Mouse (Mus musculus) hindbrain, postnatal 0 days (tissue): ENCODE measurements around the gene Rarb. TPM values are rescaled to one million over a fixed set of nuclear protein-coding genes. Genes with fewer than 3 reads are reported as not detected.

Experiments
- ATAC-seq: fragments of 200-750 bp; cut with Nextera tagmentation; 2 replicates; pipeline ENCODE4 v1.8.0; 2017; ENCODE audit warnings: mild to moderate bottlenecking, moderate TSS enrichment, moderate library complexity
- DNase-seq: peaks from one replicate; pipeline ENCODE4 v3.0.0-alpha.2; 2015; ENCODE audit warnings: low spot score
- H3K27ac ChIP-seq: fragments of 300-500 bp; sonication (generic); 2 replicates; pipeline ENCODE4 v1.5.1; 2014; ENCODE audit warnings: mild to moderate bottlenecking
- H3K27me3 ChIP-seq: fragments of 300-500 bp; sonication (generic); 2 replicates; pipeline ENCODE4 v1.6.1; 2014; ENCODE audit warnings: low read length, mixed read lengths; ENCODE audit not compliant: insufficient read depth
- H3K36me3 ChIP-seq: fragments of 300-500 bp; sonication (generic); 2 replicates; pipeline ENCODE4 v1.6.1; 2014; ENCODE audit warnings: low read length, mixed read lengths; ENCODE audit not compliant: insufficient read depth
- H3K4me1 ChIP-seq: fragments of 300-500 bp; sonication (generic); 2 replicates; pipeline ENCODE4 v1.6.1; 2014; ENCODE audit warnings: antibody characterized with exemption, low read length, mixed read lengths; ENCODE audit not compliant: insufficient read depth
- H3K4me2 ChIP-seq: fragments of 300-500 bp; sonication (generic); 2 replicates; pipeline ENCODE4 v1.6.1; 2014; ENCODE audit warnings: low read depth, mild to moderate bottlenecking, low read length, moderate library complexity, mixed read lengths
- H3K4me3 ChIP-seq: fragments of 300-500 bp; sonication (generic); 2 replicates; pipeline ENCODE4 v1.5.1; 2014; ENCODE audit warnings: low read length
- H3K9ac ChIP-seq: fragments of 300-500 bp; sonication (generic); replicated peaks from 2 replicates; pipeline ENCODE4 v1.6.1; 2014; ENCODE audit warnings: mild to moderate bottlenecking, low read length, moderate library complexity, mixed read lengths
- H3K9me3 ChIP-seq: fragments of 300-500 bp; sonication (generic); 2 replicates; pipeline ENCODE4 v1.6.1; 2016; ENCODE audit warnings: low read length, mixed read lengths
- CTCF ChIP-seq: IDR thresholded peaks from 2 replicates; pipeline ENCODE4 v1.5.1; 2016; ENCODE audit warnings: antibody characterized with exemption, control low read depth, low read depth
- WGBS: fragments of 180-500 bp; shearing (Covaris S2); extraction: QIAGEN DNeasy Blood & Tissue Kit; methylation state at CpG from one replicate; pipeline ENCODE4 v1.1.7; 2014; 5-methylcytosine and 5-hydroxymethylcytosine counted together
- polyA plus RNA-seq: library from polyadenylated mRNA; unstranded; fragments of >200 nt; fragmentation: Nextera tagmentation; extraction: Ambion mirVana; gene quantifications from 2 replicates; pipeline ENCODE4 v1.2.1, GENCODE M21; 2015
- total RNA-seq: library from RNA; depleted of rRNA; stranded (reverse); fragments of >200 nt; gene quantifications from 2 replicates; pipeline ENCODE4 v1.2.3, GENCODE M21; 2014

Gene Rarb
- total and polyA plus RNA-seq, 2 experiments from 2014 or later = 9.6 to 13.7 TPM

- H3K4me2 ChIP-seq = no peak overlapping the region
Measured at GRCm38 (mm10) chr14:16414163-16414562, 404.8 kb downstream of the Rarb start.

GRCm38 (mm10) chr14:16405187-16405586, 413.8 kb downstream of the Rarb start:
- no peak overlapping the region for H3K27ac ChIP-seq
- DNase-seq (no peak), ATAC-seq (no peak)
- no peak overlapping the region for H3K4me3 ChIP-seq
- H3K9ac ChIP-seq = no peak overlapping the region
- no peaks in the 10 kb centered on the region for H3K27me3 ChIP-seq
- H3K4me1 ChIP-seq = no peaks in the 10 kb centered on the region
- H3K9me3 ChIP-seq = no peaks in the 10 kb centered on the region
- WGBS = 96% methylated on average over 4 of the region's 4 CpGs
- H3K36me3 ChIP-seq = peaks cover 7% of the 10 kb centered on the region; the same call in 1 of the 2 replicates
- H3K4me2 ChIP-seq = no peak overlapping the region
- no peak for TF ChIP-seq CTCF

More at GRCm38 (mm10) chr14:16414163-16414562, 404.8 kb downstream of the Rarb start:
- 83% methylated on average over 4 of the region's 4 CpGs for WGBS
- H3K27me3 ChIP-seq = no peaks in the 10 kb centered on the region
- no peak overlapping the region for H3K9ac ChIP-seq
- no peak for TF ChIP-seq CTCF
- H3K9me3 ChIP-seq = no peaks in the 10 kb centered on the region
- ATAC-seq (no peak), DNase-seq (no peak)
- no peak overlapping the region for H3K27ac ChIP-seq
- H3K36me3 ChIP-seq = peaks cover 18% of the 10 kb centered on the region
- no peaks in the 10 kb centered on the region for H3K4me1 ChIP-seq
- no peak overlapping the region for H3K4me3 ChIP-seq

- Histone ChIP-seq H3K27me3 (no peaks in the 10 kb centered on the region), H3K4me3 (no peak overlapping the region), H3K9me3 (no peaks in the 10 kb centered on the region), H3K4me1 (0 out of 2 replicates have a peak, but pooled peaks cover 2% of the 10 kb centered on the region), H3K27ac (no peak overlapping the region), H3K4me2 (no peak overlapping the region), H3K9ac (no peak overlapping the region), H3K36me3 (no peaks in the 10 kb centered on the region)
- no peak for TF ChIP-seq CTCF
- ATAC-seq (no peak), DNase-seq (no peak)
- 71% methylated on average over 1 of the region's 1 CpGs for WGBS
Measured at GRCm38 (mm10) chr14:16384783-16385182, 434.2 kb downstream of the Rarb start.
